Mouse (Mus musculus) left cerebral cortex, adult 11 months (tissue): ENCODE measurements around the gene Get4.

Experiments used
- DNase-seq: peaks from one replicate; pipeline ENCODE4 v3.0.0; 2022; ENCODE audit warnings: low spot score

Gene Get4

GRCm38 (mm10) chr5:139283460-139284180, 31.5 kb downstream of the Get4 start:
- DNase-seq: no peak

DNA sequence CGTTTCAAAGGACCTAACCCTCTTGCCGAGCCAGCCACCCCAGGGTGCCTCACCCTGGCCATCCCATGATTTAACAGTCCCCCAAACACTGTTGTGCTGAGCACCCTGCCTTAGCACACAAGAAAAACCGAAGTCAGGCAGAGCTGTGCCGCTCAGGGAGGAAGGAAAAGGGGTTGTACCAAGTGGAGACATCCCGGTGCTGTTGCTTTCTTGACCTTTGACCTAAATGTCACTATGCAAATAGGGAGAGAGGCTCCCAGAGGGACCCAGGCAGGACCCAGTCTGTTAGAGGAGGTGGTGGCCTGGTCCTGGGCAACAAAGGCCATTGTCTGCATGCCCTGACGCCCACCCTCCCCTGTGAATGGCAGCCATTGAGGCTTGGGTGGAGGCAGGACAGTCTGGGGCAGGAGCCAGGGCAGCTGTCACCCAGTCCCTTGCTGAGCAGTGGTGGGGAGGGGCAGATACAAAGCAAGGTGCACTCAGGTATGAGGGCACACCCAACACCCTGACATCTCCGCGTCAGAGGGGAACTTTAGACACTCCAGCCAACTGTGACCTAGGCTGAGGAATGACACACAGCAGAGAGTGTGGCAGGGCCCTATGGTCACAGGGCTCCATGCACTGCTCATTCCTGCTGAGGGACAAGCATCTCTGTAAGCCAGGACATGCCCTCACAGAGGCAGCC, 33.4 kb downstream of the Get4 start:
- DNase-seq: no peak

- DNase-seq: no peak
Observed at GRCm38 (mm10) chr5:139286142-139286941, 34.2 kb downstream of the Get4 start.

- no peak for DNase-seq
Observed at GRCm38 (mm10) chr5:139287099-139287498, 35.0 kb downstream of the Get4 start.

DNA sequence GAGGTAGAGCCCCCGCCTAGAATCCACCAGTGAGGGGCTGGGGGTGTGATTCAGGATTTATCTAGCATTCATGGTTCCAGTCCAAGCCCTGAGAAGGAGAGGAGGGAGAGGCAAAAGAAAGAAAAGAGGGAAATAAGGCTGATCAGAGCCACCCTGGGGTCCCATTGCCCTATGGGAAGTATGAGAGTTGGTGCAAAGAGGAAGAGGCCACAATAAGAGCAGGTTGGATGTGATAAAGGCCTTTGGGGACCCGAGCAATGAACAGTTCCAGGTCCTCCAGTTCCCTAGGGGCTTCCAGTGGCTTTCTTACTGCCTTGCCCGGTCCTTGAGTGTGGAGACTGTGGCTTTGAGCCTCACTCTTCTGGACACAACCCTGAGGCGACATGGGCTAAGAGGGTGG, 35.7 kb downstream of the Get4 start:
- no peak for DNase-seq

DNA sequence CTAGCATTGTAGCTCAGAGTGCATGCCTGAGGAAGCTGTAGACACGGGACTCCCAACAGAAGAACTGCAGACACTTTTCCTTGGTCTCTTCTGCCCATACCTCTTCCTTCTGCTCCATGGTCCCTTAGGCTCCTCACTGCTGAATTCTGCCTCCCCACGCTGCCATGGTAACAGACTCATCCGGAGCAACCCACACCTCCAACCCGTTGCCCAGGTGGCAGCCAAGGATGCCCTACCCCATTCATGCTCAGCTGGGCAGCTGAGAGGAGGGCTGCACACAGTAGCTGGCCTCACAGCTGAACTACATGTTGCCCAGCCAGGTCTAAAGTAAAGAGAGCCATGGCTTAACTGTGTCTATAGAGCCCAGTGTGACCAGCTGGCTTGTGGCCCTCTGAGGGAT, 36.5 kb downstream of the Get4 start:
- no peak for DNase-seq

GRCm38 (mm10) chr5:139290467-139291259, 38.5 kb downstream of the Get4 start:
- no peak for DNase-seq

- DNase-seq: no peak
Observed at GRCm38 (mm10) chr5:139291811-139292560, 39.9 kb downstream of the Get4 start.

GRCm38 (mm10) chr5:139294089-139294488, 42.0 kb downstream of the Get4 start:
- DNase-seq: no peak

DNA sequence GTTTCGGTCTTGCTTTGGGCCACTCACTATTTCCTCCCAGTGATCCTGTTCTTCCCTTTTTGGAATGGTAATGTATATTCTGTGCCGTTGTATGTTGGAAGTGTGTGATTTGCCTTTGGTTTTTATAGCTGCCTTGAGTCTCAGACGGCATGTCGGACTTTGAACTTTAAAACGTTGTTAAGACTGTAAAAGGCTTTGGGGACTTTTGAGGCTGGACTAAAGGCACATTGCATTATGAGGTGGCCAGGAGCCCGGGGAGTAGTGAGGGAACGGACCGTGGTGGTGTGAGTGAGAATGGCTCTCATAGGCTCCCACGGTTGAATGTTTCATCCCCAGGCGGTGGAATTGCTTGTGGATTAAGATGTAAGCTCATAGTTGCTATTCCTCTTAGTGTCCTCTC, 45.0 kb downstream of the Get4 start:
- no peak for DNase-seq

- DNase-seq: no peak
Observed at GRCm38 (mm10) chr5:139297745-139298144, 45.6 kb downstream of the Get4 start.

GRCm38 (mm10) chr5:139302101-139302500, 50.0 kb downstream of the Get4 start:
- DNase-seq: no peak

DNA sequence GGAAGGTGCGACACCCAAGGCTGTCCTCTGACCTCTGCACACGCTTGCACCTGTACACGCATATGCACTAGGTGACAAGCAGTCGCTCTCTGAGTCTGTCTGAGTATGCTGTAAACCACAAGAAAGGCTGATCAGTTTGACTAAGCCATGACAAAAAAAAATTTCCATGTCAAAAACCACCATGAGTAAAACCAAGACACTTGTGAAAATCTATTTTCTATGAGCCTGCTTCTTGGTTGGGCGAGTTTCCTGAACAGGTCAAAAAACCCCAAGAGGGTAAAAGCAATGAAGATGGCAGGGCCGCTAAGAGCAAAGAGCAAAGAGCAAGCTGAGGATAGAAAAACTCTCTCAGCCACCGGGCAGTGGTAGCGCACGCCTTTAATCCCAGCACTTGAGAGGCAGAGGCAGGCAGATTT, 51.5 kb downstream of the Get4 start:
- DNase-seq: no peak

DNA sequence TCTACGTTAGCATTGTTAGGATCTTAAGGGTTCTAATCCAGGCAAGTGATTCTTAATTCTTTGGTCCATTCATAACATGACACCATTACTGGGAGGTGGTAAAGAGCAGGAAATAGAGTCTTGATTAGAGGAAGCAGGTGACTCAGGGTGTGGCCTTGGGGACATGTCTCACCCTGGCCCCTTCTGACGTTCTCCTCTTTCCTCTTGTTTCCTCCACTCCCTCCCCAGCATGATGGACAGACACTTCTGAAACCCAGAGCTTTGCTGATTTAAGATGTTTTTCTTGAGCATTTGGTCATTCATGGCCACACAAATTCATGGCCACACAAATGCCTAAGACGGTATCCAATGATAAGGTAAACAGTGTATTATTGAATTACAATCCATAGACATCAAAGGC, 57.8 kb downstream of the Get4 start:
- no peak for DNase-seq

DNA sequence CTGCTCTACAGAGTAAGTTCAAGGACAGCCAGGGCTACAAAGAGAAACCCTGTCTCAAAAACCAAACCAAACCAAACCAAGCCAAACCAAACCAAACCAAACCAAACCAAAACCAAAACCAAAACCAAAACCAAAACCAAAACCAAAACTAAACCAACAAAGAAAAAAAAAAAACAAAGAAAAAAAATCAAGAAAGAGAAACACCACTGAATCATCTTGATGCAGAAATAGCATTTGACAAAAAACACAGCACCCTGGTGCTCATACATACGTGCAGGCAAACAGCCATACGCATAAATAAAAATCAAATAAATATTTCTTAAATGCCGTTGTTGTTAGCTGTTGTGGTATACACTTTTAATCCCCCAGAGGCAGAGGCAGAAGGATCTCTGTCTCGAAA, 58.4 kb downstream of the Get4 start:
- DNase-seq: no peak

DNA sequence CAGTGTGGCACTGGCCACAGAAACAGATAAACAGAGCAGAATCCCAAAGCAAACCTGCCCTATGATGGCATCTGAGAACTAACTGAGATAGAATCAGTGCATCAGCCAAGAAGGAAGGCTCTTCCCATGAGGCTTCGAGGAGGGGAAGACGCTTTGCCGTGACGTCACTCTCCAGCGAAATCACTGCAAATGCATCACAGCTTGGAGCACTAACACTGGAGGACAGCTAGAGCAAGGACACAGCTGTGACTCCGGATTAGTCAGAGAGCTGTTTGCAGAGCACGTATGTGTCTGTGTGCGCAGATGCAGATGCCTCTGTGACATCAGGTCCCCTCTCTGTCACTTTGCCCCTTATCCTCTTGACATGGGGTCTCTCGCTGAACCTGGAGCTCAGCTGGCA, 59.7 kb downstream of the Get4 start:
- DNase-seq: no peak

DNA sequence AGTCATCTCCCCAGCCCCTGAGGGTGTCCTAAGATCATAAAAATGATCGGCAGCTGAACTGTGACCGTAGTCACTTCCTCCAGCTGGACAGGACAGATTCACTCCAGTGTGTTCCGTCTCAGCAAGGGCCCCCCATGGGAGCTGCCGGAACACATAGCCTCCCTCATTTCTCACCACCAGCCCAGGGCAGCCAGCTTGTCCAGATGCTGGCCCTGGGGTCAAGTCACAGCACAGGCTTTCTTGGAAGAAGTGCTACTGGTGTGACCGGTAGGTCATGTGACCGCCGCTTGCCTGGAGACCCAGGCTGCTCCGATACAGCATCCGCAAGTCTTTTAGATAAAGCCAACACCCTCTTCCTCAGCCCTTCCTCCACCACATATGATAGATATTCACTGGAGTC, 61.4 kb downstream of the Get4 start:
- no peak for DNase-seq

DNA sequence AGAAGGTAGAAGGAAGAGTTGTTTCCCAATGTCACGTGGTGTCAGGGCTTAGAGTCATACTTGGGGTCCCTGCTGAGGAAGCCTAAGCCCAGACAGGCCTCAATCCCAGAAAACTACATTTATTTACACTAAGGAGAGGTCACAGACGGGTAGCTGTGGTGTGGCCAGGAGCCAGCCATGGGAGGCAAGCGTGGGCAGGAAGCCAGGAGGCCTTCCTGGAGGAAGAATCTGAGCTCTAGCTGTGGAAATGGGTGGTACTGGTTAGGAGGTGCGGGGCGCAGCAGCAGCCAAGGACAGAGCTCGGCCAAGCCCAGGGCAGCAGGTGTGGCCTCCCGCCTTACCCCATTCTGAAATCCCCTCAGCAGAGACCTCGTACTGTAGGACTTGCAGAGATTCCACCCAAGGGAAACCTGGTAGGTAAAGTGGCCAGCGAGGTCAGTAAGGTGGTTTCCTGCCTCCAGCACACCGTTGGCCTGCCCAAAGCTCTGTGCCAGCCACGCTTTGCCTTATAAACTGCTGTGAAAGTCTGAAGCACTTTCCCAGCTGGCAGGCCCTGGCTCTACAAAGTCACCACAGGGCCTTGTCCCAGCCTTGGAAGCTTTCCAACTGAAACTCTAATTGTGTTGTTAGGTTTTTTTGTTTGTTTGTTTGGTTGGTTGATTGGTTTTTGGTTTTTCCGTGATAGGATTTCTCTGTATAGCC, 63.0 kb downstream of the Get4 start:
- DNase-seq: no peak

DNA sequence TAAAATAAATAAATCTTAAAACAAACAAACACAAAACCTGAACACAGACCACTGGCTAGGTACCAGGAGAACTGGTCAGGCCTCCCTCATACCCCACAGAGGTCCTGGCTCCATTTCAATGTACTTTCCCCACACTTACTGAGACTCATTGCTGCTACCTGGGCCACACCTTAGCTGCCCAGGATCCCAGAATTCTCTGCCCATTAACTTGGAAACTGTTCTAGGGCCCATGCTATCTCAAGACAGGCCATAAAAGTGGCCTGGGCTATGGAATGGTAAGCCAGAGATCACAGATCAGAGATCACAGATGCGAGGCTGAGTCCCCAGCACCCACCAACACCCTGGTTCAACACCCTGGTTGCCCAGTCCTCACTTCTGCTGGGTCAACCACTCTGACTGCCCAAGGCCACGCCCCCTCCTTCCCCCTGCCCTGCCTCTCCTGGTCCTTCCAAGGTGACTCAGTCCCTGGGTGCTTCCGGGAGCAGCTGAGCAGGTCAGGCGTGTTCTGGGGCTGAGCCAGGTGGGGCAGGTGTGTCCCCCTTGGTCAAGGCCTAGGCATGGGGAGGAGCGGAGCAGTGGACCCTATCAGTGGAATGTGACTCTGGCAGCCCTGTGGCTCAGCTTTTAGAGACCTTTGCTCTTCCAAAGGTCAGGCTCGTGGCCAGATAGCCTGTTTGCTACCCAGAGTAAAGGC, 65.0 kb downstream of the Get4 start:
- no peak for DNase-seq
